Mouse (Mus musculus): ENCODE measurements around the gene Fam53b.
A peak's percentile ranks its signal among the peaks of the same experiment; 100 is the strongest.

Gene Fam53b

DNA sequence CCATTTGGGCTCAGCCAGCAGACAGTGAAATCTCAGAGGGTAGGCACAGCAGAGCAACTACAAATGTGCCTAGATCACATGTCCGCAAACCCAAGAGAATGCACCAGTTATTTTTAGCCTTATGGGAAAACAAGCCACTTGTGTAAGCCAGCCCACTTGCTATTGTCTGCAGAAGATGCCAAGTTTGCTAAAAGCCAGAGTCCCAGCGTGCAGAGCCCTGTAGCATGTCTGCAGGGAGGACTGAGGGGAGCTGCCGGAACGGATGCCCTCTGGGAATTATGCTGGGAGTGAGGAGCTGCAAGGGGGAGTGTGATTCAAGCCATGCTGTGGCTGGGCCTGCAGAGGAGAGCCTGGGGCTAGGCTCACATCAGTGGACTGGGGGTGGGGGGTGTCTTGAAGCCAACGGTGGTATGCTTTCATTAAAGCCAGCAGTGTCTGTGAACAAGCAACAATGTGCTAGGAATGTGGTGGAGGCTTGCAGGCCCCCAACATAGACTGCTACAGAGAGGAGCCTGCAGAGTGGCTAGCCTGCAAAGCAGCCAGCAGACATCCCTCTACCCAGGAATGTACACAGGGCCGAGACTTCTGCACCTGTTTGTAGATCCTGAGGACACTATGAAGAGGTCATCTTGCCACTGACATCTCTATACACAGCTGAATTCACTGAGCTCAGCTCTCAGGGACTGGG is 99.3 kb downstream of the Fam53b start:
- peaks cover 4% of the 10 kb centered on the region for H3K36me3 ChIP-seq (ENCODE audit: control insufficient read depth, insufficient read depth, low read length, poor library complexity, severe bottlenecking)
- DNase-seq (ENCODE audit: low read depth, low spot score), result no peak
- no peaks in the 10 kb centered on the region for H3K27me3 ChIP-seq (ENCODE audit: control insufficient read depth, insufficient read depth, low read length, poor library complexity, severe bottlenecking)

DNA sequence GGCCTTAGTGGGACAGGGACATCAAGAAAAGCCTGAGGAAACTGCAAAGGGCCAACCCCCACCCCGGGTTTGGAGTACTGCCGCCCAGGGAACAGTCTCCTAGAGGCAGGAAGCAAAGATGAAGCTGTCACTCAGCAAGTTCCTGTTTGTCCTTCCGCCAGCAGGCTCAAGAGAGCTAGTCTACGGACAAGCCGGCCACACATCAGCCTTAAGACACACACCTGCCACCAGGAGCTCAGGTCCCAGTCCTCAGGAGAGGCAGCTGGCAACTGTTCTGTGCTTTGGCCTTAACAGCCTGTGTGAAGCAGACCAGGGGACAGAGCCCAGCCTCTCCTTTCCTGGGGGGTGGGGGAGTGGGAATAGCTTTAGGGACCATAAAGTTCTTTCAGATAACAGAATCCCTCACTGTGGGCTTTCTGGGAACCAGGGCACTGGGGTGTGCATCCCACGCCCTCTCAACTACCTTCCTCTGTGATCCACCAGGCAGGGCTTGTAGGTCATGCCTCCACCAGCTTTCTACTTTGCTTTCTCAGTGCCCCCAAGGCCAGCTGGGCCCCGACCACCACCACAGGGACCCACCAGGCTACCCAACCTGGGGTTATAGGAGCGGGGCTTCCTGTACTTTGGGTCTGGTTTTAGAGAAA is 100.1 kb downstream of the Fam53b start:
- Histone ChIP-seq H3K27me3 (ENCODE audit: control insufficient read depth, insufficient read depth, low read length, poor library complexity, severe bottlenecking) (no peaks in the 10 kb centered on the region), H3K36me3 (ENCODE audit: control insufficient read depth, insufficient read depth, low read length, poor library complexity, severe bottlenecking) (peaks cover 4% of the 10 kb centered on the region)
- peak; percentile 58 for DNase-seq (ENCODE audit: low read depth, low spot score)

- DNase-seq (ENCODE audit: low read depth, low spot score), result no peak
- no peaks in the 10 kb centered on the region for H3K27me3 ChIP-seq (ENCODE audit: control insufficient read depth, insufficient read depth, low read length, poor library complexity, severe bottlenecking)
- H3K36me3 ChIP-seq (ENCODE audit: control insufficient read depth, insufficient read depth, low read length, poor library complexity, severe bottlenecking), result peaks cover 4% of the 10 kb centered on the region
Measured at GRCm38 (mm10) chr7:132712956-132713355, 100.7 kb downstream of the Fam53b start.

GRCm38 (mm10) chr7:132712044-132712708 is 101.5 kb downstream of the Fam53b start:
- no peaks in the 10 kb centered on the region for H3K27me3 ChIP-seq (ENCODE audit: control insufficient read depth, insufficient read depth, low read length, poor library complexity, severe bottlenecking)
- peaks cover 4% of the 10 kb centered on the region for H3K36me3 ChIP-seq (ENCODE audit: control insufficient read depth, insufficient read depth, low read length, poor library complexity, severe bottlenecking)
- DNase-seq (ENCODE audit: low read depth, low spot score), result no peak

GRCm38 (mm10) chr7:132711579-132711978 is 102.1 kb downstream of the Fam53b start:
- Histone ChIP-seq H3K36me3 (ENCODE audit: control insufficient read depth, insufficient read depth, low read length, poor library complexity, severe bottlenecking) (peaks cover 4% of the 10 kb centered on the region), H3K27me3 (ENCODE audit: control insufficient read depth, insufficient read depth, low read length, poor library complexity, severe bottlenecking) (no peaks in the 10 kb centered on the region)
- DNase-seq (ENCODE audit: low read depth, low spot score), result no peak

GRCm38 (mm10) chr7:132705130-132705529 is 108.6 kb downstream of the Fam53b start:
- no peaks in the 10 kb centered on the region for H3K36me3 ChIP-seq (ENCODE audit: control insufficient read depth, insufficient read depth, low read length, poor library complexity, severe bottlenecking)
- H3K27me3 ChIP-seq (ENCODE audit: control insufficient read depth, insufficient read depth, low read length, poor library complexity, severe bottlenecking), result no peaks in the 10 kb centered on the region
- peak; percentile 52 for DNase-seq (ENCODE audit: low read depth, low spot score)

- Histone ChIP-seq H3K27me3 (ENCODE audit: control insufficient read depth, insufficient read depth, low read length, poor library complexity, severe bottlenecking) (no peaks in the 10 kb centered on the region), H3K36me3 (ENCODE audit: control insufficient read depth, insufficient read depth, low read length, poor library complexity, severe bottlenecking) (no peaks in the 10 kb centered on the region)
- DNase-seq (ENCODE audit: low read depth, low spot score), result no peak
Measured at GRCm38 (mm10) chr7:132704310-132704875, 109.3 kb downstream of the Fam53b start.

- DNase-seq (ENCODE audit: low read depth, low spot score), result no peak
- Histone ChIP-seq H3K36me3 (ENCODE audit: control insufficient read depth, insufficient read depth, low read length, poor library complexity, severe bottlenecking) (no peaks in the 10 kb centered on the region), H3K27me3 (ENCODE audit: control insufficient read depth, insufficient read depth, low read length, poor library complexity, severe bottlenecking) (no peaks in the 10 kb centered on the region)
Measured at GRCm38 (mm10) chr7:132703515-132704309, 110.0 kb downstream of the Fam53b start.

- no peaks in the 10 kb centered on the region for H3K27me3 ChIP-seq (ENCODE audit: control insufficient read depth, insufficient read depth, low read length, poor library complexity, severe bottlenecking)
- no peak for DNase-seq (ENCODE audit: low read depth, low spot score)
- no peaks in the 10 kb centered on the region for H3K36me3 ChIP-seq (ENCODE audit: control insufficient read depth, insufficient read depth, low read length, poor library complexity, severe bottlenecking)
Measured at GRCm38 (mm10) chr7:132702492-132703070, 111.1 kb downstream of the Fam53b start.

GRCm38 (mm10) chr7:132702024-132702423 is 111.7 kb downstream of the Fam53b start:
- DNase-seq (ENCODE audit: low read depth, low spot score), result no peak
- no peaks in the 10 kb centered on the region for H3K36me3 ChIP-seq (ENCODE audit: control insufficient read depth, insufficient read depth, low read length, poor library complexity, severe bottlenecking)
- H3K27me3 ChIP-seq (ENCODE audit: control insufficient read depth, insufficient read depth, low read length, poor library complexity, severe bottlenecking), result no peaks in the 10 kb centered on the region

DNA sequence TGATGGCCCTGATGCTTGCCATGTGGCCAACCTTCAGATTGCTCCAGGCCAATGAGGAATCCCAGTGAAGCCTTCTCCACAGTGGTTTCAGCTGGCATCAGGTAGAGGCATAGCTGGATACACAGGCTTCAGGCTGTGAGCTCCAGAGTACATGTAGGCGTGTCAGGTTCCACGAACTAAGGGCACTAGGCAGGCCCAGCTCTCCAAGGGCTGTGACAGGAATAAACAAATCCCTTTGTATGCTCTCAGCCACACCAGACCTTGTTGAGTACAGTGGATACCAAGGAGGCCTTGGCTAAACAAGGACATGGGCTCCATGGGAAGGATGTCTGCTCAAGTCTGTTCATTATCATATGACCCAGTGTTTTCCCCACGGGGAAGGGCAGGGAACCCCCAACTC is 112.3 kb downstream of the Fam53b start:
- Histone ChIP-seq H3K27me3 (ENCODE audit: control insufficient read depth, insufficient read depth, low read length, poor library complexity, severe bottlenecking) (no peaks in the 10 kb centered on the region), H3K36me3 (ENCODE audit: control insufficient read depth, insufficient read depth, low read length, poor library complexity, severe bottlenecking) (no peaks in the 10 kb centered on the region)
- no peak for DNase-seq (ENCODE audit: low read depth, low spot score)

DNA sequence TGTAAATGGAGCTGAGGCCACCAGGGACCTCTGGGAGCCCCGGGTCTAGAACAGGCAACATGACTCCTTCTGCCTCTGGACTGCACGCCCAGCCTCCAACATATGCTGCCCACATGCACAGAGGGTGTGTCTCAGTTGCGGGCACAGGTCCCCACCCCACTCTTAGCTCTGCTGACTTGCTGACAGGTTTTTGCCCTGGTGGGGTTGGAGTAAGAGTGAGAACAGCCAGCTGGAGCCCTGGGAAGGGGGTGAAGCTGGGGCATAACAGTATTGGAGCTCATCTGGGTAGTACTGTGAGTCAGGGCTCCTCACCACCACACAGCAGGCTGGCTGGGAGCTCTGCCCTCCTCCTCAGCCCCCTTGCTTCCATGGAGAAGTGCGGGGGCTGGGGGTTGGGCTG is 113.6 kb downstream of the Fam53b start:
- Histone ChIP-seq H3K27me3 (ENCODE audit: control insufficient read depth, insufficient read depth, low read length, poor library complexity, severe bottlenecking) (no peaks in the 10 kb centered on the region), H3K36me3 (ENCODE audit: control insufficient read depth, insufficient read depth, low read length, poor library complexity, severe bottlenecking) (no peaks in the 10 kb centered on the region)
- peak; percentile 31 for DNase-seq (ENCODE audit: low read depth, low spot score)

- Histone ChIP-seq H3K36me3 (ENCODE audit: control insufficient read depth, insufficient read depth, low read length, poor library complexity, severe bottlenecking) (no peaks in the 10 kb centered on the region), H3K27me3 (ENCODE audit: control insufficient read depth, insufficient read depth, low read length, poor library complexity, severe bottlenecking) (no peaks in the 10 kb centered on the region)
- peak; percentile 54 for DNase-seq (ENCODE audit: low read depth, low spot score)
Measured at GRCm38 (mm10) chr7:132699639-132700038, 114.0 kb downstream of the Fam53b start.

DNA sequence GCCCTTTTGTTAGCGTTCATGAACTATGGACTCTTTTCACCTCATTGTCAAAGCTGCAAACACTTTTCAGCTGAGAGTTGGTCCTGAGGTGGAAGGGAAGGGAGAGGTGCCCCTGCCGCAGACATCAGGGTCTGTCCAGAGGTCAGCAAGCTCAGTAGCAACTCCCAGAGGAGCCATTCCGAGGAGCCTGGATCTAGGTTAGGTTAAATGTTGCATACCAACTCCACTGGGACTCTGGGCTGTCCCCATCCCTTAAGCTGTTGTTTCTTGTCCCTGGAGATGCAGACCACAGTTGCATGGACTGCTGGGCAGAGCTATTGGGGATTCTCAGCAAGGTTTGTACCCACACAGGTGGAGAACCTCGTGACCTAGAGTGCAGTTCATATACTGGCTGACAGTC is 114.5 kb downstream of the Fam53b start:
- Histone ChIP-seq H3K36me3 (ENCODE audit: control insufficient read depth, insufficient read depth, low read length, poor library complexity, severe bottlenecking) (no peaks in the 10 kb centered on the region), H3K27me3 (ENCODE audit: control insufficient read depth, insufficient read depth, low read length, poor library complexity, severe bottlenecking) (no peaks in the 10 kb centered on the region)
- DNase-seq (ENCODE audit: low read depth, low spot score), result no peak

Measured in splenic B cell, adult 2 months (primary cell).